Mouse (Mus musculus) megakaryocyte, embryonic 14.5 days (primary cell): Measurements from ENCODE around the gene Bag3.

Experiments
- FLI1 ChIP-seq: IDR thresholded peaks from 2 replicates; pipeline ENCODE4 v1.6.1; 2012; ENCODE audit warnings: low read length, inconsistent platforms, mixed read lengths
- GATA1 ChIP-seq: IDR thresholded peaks from 3 replicates; pipeline ENCODE4 v1.6.1; 2012; ENCODE audit warnings: mixed read lengths, low read length, inconsistent platforms, borderline replicate concordance

- TF ChIP-seq GATA1 (no peak), FLI1 (no peak)
Observed at GRCm38 (mm10) chr7:128596274-128596673, 72.9 kb downstream of the Bag3 start.
